ENCODE assay signal across 8 mouse cellular contexts in genomic region chr14:103011782-103012181, GRCm38 (mm10). TPM values are rescaled to one million over a fixed set of nuclear protein-coding genes. Genes with fewer than 3 reads are reported as not detected.
DNase-seq lines count a peak whose midpoint lies in the region; ATAC-seq and TF ChIP-seq lines count a peak whose summit lies in the region.

No protein-coding gene starts in this region.

- TF ChIP-seq CTCF in lung, embryonic 14.5 days (IDR thresholded peaks at IDR 0.05; ENCODE audit: low read depth), result peak; percentile 67

- ATAC-seq in forebrain, embryonic 14.5 days, result no peak
- no peak for ATAC-seq in forebrain, embryonic 16.5 days
- ATAC-seq in lung, embryonic 14.5 days (ENCODE audit: insufficient read depth), result no peak
- ATAC-seq in activated CD4-positive, CD25-positive, alpha-beta regulatory T cell, adult 4 months, result peak; percentile 63
- peak; percentile 42 to 61; a peak in 1 of 4 replicates for ATAC-seq in hematopoietic stem cell, adult 5-6 weeks (replicated peaks in 1 of 2; ENCODE audit: insufficient read depth in 1 of 2, low FRiP score in 2 of 2, low TSS enrichment in 1 of 2, low read depth in 1 of 2, poor library complexity in 2 of 2, severe bottlenecking in 2 of 2)
- peak; percentile 84 for ATAC-seq in megakaryocyte-erythroid progenitor cell, adult 5-6 weeks (replicated peaks; ENCODE audit: low FRiP score, low TSS enrichment, poor library complexity, severe bottlenecking)
- ATAC-seq in intestine, embryonic 15.5 days, result no peak

- H3K36me3 ChIP-seq in forebrain, embryonic 14.5 days (ENCODE audit: control insufficient read depth, insufficient read depth, low read length), result no peaks in the 10 kb centered on the region
- no peaks in the 10 kb centered on the region for H3K36me3 ChIP-seq in forebrain, embryonic 16.5 days (ENCODE audit: control insufficient read depth, insufficient read depth)
- H3K36me3 ChIP-seq in lung, embryonic 14.5 days (ENCODE audit: insufficient read depth), result no peaks in the 10 kb centered on the region
- no peaks in the 10 kb centered on the region for H3K36me3 ChIP-seq in intestine, embryonic 15.5 days

- peak; percentile 60 for DNase-seq in forebrain, embryonic 14.5 days (ENCODE audit: low spot score)
- peak; percentile 79 for DNase-seq in lung, embryonic 14.5 days
- no peak for DNase-seq in lung, postnatal 25 days (ENCODE audit: low spot score)

- no peak overlapping the region for H3K27ac ChIP-seq in forebrain, embryonic 14.5 days (ENCODE audit: low read depth, low read length)
- no peak overlapping the region for H3K27ac ChIP-seq in forebrain, embryonic 16.5 days (ENCODE audit: low read length)
- no peak overlapping the region for H3K27ac ChIP-seq in lung, embryonic 14.5 days (ENCODE audit: low read depth)
- no peak overlapping the region for H3K27ac ChIP-seq in intestine, embryonic 15.5 days

- H3K9ac ChIP-seq in forebrain, embryonic 14.5 days (ENCODE audit: low read length), result no peak overlapping the region
- no peak overlapping the region for H3K9ac ChIP-seq in forebrain, embryonic 16.5 days (replicated peaks; ENCODE audit: low read depth, low read length)
- H3K9ac ChIP-seq in lung, embryonic 14.5 days, result no peak overlapping the region
- no peak overlapping the region for H3K9ac ChIP-seq in intestine, embryonic 15.5 days

- no peak overlapping the region for H3K4me3 ChIP-seq in forebrain, embryonic 14.5 days (ENCODE audit: low read depth, low read length)
- H3K4me3 ChIP-seq in forebrain, embryonic 16.5 days (replicated peaks; ENCODE audit: low read length), result no peak overlapping the region
- H3K4me3 ChIP-seq in lung, embryonic 14.5 days (ENCODE audit: low read depth, low read length), result no peak overlapping the region
- no peak overlapping the region for H3K4me3 ChIP-seq in intestine, embryonic 15.5 days (replicated peaks)

- no peak overlapping the region for H3K4me2 ChIP-seq in forebrain, embryonic 14.5 days (ENCODE audit: low read length)
- H3K4me2 ChIP-seq in forebrain, embryonic 16.5 days (ENCODE audit: low read length), result no peak overlapping the region
- H3K4me2 ChIP-seq in lung, embryonic 14.5 days, result no peak overlapping the region
- H3K4me2 ChIP-seq in intestine, embryonic 15.5 days (replicated peaks), result no peak overlapping the region

- H3K27me3 ChIP-seq in forebrain, embryonic 14.5 days (replicated peaks; ENCODE audit: control insufficient read depth, insufficient read depth, low read length), result no peaks in the 10 kb centered on the region
- no peaks in the 10 kb centered on the region for H3K27me3 ChIP-seq in forebrain, embryonic 16.5 days (replicated peaks; ENCODE audit: control insufficient read depth, insufficient read depth, low read length)
- no peaks in the 10 kb centered on the region for H3K27me3 ChIP-seq in lung, embryonic 14.5 days (ENCODE audit: insufficient read depth, low read length)
- no peaks in the 10 kb centered on the region for H3K27me3 ChIP-seq in intestine, embryonic 15.5 days (replicated peaks)

- no peaks in the 10 kb centered on the region for H3K9me3 ChIP-seq in forebrain, embryonic 14.5 days (replicated peaks; ENCODE audit: control insufficient read depth, low read length)
- no peaks in the 10 kb centered on the region for H3K9me3 ChIP-seq in forebrain, embryonic 16.5 days (ENCODE audit: control insufficient read depth, low read length)
- H3K9me3 ChIP-seq in lung, embryonic 14.5 days (ENCODE audit: low read depth, low read length), result no peaks in the 10 kb centered on the region
- H3K9me3 ChIP-seq in intestine, embryonic 15.5 days, result no peaks in the 10 kb centered on the region

- 30% methylated on average over 5 of the region's 5 CpGs for WGBS in forebrain, embryonic 14.5 days
- WGBS in forebrain, embryonic 16.5 days, result 31% methylated on average over 5 of the region's 5 CpGs
- 21% methylated on average over 5 of the region's 5 CpGs for WGBS in lung, embryonic 14.5 days
- WGBS in intestine, embryonic 15.5 days, result 33% methylated on average over 5 of the region's 5 CpGs

- no peaks in the 10 kb centered on the region for H3K4me1 ChIP-seq in forebrain, embryonic 14.5 days (ENCODE audit: control insufficient read depth, insufficient read depth, low read length)
- no peaks in the 10 kb centered on the region for H3K4me1 ChIP-seq in forebrain, embryonic 16.5 days (replicated peaks; ENCODE audit: control insufficient read depth, insufficient read depth, low read length)
- H3K4me1 ChIP-seq in lung, embryonic 14.5 days (ENCODE audit: insufficient read depth), result no peaks in the 10 kb centered on the region
- H3K4me1 ChIP-seq in intestine, embryonic 15.5 days (replicated peaks), result no peaks in the 10 kb centered on the region

RNA-seq across cellular contexts. Expression of gene Kctd12, which starts 29.3 kb away (rescaled TPM):
- polyA plus RNA-seq in forebrain, embryonic 14.5 days (2014; fragmentation: Nextera tagmentation; extraction: Ambion mirVana), result 10.8 and 12.7 TPM in 2 replicates
- 17.5 and 24.9 TPM in 2 replicates for polyA plus RNA-seq in forebrain, embryonic 16.5 days (2015; fragmentation: Nextera tagmentation; extraction: Ambion mirVana)
- polyA plus RNA-seq in lung, embryonic 14.5 days (2014; fragmentation: Nextera tagmentation; extraction: Ambion mirVana), result 8.9 and 10.9 TPM in 2 replicates
- 1 to 10 TPM; 1.3 to 1.6 TPM for polyA plus RNA-seq in activated CD4-positive, CD25-positive, alpha-beta regulatory T cell, adult 4 months (2017; shearing (Covaris generic))
- total RNA-seq in hematopoietic stem cell, adult 5-6 weeks (2017), result 116 and 119 TPM in 2 replicates
- 6.3 and 7.1 TPM in 2 replicates for total RNA-seq in megakaryocyte-erythroid progenitor cell, adult 5-6 weeks (2014; fragmentation: Nextera tagmentation)
- 13.8 and 19.0 TPM in 2 replicates for total RNA-seq in megakaryocyte-erythroid progenitor cell, adult 5-6 weeks (2017)
- 10.2 and 11.9 TPM in 2 replicates for polyA plus RNA-seq in intestine, embryonic 15.5 days (2015; fragmentation: Nextera tagmentation; extraction: Ambion mirVana)

RNA-seq across cellular contexts. Expression of gene Acod1, which starts 35.0 kb away (rescaled TPM):
- polyA plus RNA-seq in forebrain, embryonic 14.5 days (2014; fragmentation: Nextera tagmentation; extraction: Ambion mirVana), result not detected in 2 replicates
- polyA plus RNA-seq in forebrain, embryonic 16.5 days (2015; fragmentation: Nextera tagmentation; extraction: Ambion mirVana), result not detected in 2 replicates
- not detected in 2 replicates for polyA plus RNA-seq in lung, embryonic 14.5 days (2014; fragmentation: Nextera tagmentation; extraction: Ambion mirVana)
- not detected for polyA plus RNA-seq in activated CD4-positive, CD25-positive, alpha-beta regulatory T cell, adult 4 months (2017; shearing (Covaris generic))
- total RNA-seq in hematopoietic stem cell, adult 5-6 weeks (2017), result 0.19 and 1.4 TPM in 2 replicates
- not detected in 2 replicates for total RNA-seq in megakaryocyte-erythroid progenitor cell, adult 5-6 weeks (2014; fragmentation: Nextera tagmentation)
- total RNA-seq in megakaryocyte-erythroid progenitor cell, adult 5-6 weeks (2017), result 0.33 and 0.50 TPM in 2 replicates
- 0.06 and 0.08 TPM in 2 replicates for polyA plus RNA-seq in intestine, embryonic 15.5 days (2015; fragmentation: Nextera tagmentation; extraction: Ambion mirVana)

RNA-seq across cellular contexts. Expression of gene Cln5, which starts 58.2 kb away (rescaled TPM):
- 11.2 and 11.4 TPM in 2 replicates for polyA plus RNA-seq in forebrain, embryonic 14.5 days (2014; fragmentation: Nextera tagmentation; extraction: Ambion mirVana)
- polyA plus RNA-seq in forebrain, embryonic 16.5 days (2015; fragmentation: Nextera tagmentation; extraction: Ambion mirVana), result 9.4 TPM in 2 replicates
- 31.2 and 34.4 TPM in 2 replicates for polyA plus RNA-seq in lung, embryonic 14.5 days (2014; fragmentation: Nextera tagmentation; extraction: Ambion mirVana)
- 10 to 100 TPM; 15.5 to 19.6 TPM for polyA plus RNA-seq in activated CD4-positive, CD25-positive, alpha-beta regulatory T cell, adult 4 months (2017; shearing (Covaris generic))
- 44.9 and 47.3 TPM in 2 replicates for total RNA-seq in hematopoietic stem cell, adult 5-6 weeks (2017)
- total RNA-seq in megakaryocyte-erythroid progenitor cell, adult 5-6 weeks (2014; fragmentation: Nextera tagmentation), result 9.3 and 15.8 TPM in 2 replicates
- 15.6 and 19.8 TPM in 2 replicates for total RNA-seq in megakaryocyte-erythroid progenitor cell, adult 5-6 weeks (2017)
- 29.0 and 29.6 TPM in 2 replicates for polyA plus RNA-seq in intestine, embryonic 15.5 days (2015; fragmentation: Nextera tagmentation; extraction: Ambion mirVana)

Comparison
In these comparisons a context has a peak if more than half of its experiments do, and no peak if none do; other contexts are left out.
1. ATAC-seq: peak in activated CD4-positive, CD25-positive, alpha-beta regulatory T cell, adult 4 months (single experiment), hematopoietic stem cell, adult 5-6 weeks (2 of 2) and megakaryocyte-erythroid progenitor cell, adult 5-6 weeks (single experiment); none in forebrain, embryonic 14.5 days (single experiment), forebrain, embryonic 16.5 days (single experiment), lung, embryonic 14.5 days (single experiment) and intestine, embryonic 15.5 days (single experiment).